Mouse (Mus musculus) brain, adult 2 months (tissue): ENCODE measurements at regions not wholly inside any gene's neighbourhood (a gene's known extent, or its start where the extent isn't known, plus 50 kb on each side); places are given as distances from the start of the nearest gene placed in this dataset.

Experiments used
- DNase-seq: peaks from one replicate; pipeline ENCODE4 v3.0.0; 2011; ENCODE audit warnings: low read depth, low spot score

- no peak for DNase-seq
These were observed 97.7 kb downstream of the Rplp1 start for GRCm38 (mm10) chr9:61816589-61817179.

- no peak for DNase-seq
These were observed 98.3 kb downstream of the Rplp1 start for GRCm38 (mm10) chr9:61815995-61816394.

- DNase-seq: no peak
These were observed 101.1 kb downstream of the Rplp1 start for GRCm38 (mm10) chr9:61813291-61813690.

DNA sequence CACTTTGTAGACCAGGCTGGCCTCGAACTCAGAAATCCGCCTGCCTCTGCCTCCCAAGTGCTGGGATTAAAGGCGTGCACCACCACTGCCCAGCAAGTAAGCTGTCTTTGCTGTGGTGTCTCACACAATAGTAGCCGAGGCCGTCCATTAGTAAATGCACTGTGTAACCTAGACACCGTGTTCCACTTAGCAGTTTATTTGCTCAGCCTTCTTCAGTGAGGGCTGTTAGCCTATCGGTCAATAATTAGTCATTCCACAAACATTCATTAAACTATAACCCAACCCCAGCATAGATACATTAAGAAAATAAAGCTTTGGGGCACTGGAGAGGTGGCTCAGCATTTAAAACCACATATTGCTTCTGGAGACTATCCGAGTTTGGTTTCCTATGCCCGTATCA, 102.0 kb downstream of the Rplp1 start:
- no peak for DNase-seq

DNA sequence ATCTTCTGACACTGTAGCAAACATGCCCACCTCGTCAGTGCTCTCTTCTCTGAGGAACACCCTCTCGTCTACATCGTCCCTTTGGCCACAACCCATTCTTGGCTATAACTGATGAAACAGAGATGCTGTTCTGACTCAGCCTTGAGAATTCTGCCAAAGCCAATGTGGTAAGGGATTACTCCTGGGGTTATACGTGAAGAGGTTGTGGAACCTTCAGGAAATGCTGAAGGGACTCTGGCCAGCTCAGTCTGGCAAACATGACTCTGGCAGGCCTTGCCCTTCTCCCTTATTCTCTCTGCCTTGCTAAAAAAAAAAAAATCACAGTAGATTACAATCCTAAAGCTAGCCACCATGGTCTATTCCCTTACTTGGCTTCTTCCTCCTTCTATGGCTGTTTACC, 103.9 kb downstream of the Rplp1 start:
- DNase-seq: peak; percentile 55

- no peak for DNase-seq
These were observed 105.8 kb downstream of the Rplp1 start for GRCm38 (mm10) chr9:61808351-61809225.

DNA sequence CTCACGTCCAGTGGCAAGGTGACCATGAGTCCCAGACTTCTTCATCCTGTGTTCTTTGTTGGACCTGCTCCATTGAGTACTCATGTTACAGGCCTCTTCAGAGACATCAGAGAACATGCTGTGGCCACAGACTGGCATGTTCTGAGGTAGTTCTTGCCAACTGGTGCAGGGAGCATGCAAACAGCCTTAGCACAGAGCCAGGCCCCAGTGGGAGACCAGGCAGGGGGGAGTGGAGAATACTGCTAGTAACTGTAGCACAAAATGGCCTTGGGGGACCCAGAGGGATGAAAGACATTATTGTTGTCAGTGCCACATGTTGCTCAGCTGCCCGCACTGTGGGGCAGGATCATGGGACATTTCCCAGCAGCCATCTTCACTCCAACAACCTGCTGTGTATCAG, 108.4 kb downstream of the Rplp1 start:
- DNase-seq: no peak

DNA sequence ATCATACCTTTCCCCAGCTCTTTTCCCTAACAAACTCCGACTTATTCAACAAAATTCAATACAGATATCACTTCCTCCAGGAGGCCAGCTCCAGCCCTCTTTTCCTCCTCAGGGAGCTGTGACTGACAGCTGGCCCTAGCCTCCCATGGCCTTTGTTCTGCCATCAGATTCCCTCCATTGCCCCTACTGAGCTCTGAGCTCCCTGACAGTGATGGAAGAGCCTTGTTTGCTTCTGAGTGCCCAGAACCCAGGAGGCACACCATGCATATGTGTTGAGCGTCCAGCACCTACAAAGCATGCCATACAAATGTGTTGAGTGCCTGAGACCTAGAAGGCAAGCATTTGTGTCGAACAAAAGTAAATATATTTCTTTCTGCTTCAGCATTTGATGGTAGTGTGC, 110.8 kb downstream of the Rplp1 start:
- DNase-seq: no peak

DNA sequence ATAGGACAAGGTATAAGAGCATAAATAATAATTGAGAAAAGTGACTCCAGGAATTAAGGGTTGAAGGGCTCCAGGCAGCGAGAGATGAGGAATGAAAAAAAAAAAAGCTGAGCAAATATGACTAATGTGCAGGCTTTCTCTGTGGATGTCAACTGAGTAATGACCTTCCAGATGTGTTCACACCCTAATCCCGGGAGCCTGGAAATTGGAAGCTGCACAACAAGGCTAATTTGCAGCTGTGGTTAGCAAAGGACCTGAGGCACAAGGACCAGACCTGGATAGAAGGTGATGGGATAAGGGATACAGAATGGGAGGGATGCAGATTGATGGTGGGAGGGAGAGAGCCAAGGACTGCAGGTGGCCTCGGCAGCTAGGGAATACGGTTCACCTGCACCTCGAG, 111.6 kb downstream of the Rplp1 start:
- DNase-seq: no peak

DNA sequence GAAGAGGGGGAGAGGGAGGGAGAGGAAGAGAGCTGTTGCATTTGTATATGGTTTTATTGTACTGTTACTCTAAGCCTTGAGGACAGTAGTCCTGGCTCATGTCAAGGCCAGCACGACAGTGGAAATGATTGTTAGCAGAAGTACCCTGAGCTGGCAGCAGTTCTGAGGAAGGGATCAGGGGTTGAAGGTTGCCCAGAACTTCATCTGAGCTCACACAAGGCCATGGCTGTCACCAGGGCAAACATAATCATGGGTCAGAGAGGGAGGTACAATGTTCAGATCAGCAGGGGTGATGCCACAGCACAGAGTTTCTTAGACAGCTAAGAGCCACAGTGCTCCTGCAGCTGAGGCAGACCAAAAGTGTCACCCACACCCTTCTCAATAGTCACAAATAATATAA, 114.8 kb downstream of the Rplp1 start:
- DNase-seq: no peak

GRCm38 (mm10) chr9:61795910-61796309, 118.4 kb downstream of the Rplp1 start:
- no peak for DNase-seq

DNA sequence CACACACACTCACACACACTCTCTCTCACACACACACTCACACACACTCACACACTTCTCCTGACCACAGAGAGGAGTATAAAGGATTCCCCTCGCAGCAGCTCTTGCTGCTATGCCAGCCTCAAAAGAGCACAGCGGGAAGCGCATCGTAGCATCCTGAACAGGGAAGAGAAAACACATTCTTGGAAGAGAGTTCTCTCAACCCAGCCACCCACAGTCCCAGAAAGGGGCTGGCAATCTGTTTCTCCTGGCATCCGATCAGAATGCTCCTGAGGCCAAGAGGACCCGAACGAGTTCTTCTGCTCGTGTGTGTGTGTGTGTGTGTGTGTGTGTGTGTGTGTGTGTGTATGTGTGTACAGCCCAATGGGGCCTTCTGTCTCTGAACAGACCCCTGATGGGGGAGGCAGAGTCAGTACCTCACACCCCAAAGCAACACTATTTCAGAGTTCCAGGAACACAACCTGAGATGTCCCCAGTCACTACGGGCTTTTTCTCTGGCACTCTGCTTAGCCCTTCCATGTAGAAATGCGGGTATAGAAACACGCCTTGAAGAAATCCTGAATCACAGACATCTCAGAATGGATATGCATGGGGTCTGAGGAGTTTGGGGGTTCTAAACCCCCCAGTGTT, 122.8 kb downstream of the Rplp1 start:
- DNase-seq: peak; percentile 96

DNA sequence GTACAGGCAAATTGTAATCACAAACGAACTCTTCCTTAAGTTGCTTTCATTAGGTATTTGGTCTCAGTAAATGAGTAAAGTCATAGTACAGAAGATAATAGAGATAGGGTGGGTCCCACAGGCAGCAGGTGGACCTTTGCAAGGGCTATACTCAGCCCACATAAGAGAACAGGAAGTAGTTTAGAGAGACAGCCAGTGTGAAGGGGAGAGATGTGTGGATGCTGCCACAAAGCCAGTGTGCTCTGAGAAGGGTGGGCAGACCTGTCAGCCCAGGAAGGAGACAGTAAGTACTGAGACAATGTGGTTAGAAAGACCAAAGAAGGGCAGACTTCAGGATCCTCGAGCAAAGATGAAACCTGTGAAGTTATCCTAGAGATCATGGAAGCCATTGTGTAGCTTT, 123.5 kb downstream of the Rplp1 start:
- DNase-seq: no peak

GRCm38 (mm10) chr9:61789066-61789897, 125.1 kb downstream of the Rplp1 start:
- peak; percentile 36 for DNase-seq

- no peak for DNase-seq
These were observed 132.9 kb downstream of the Rplp1 start for GRCm38 (mm10) chr9:61781469-61781868.

GRCm38 (mm10) chr9:61780186-61780939, 134.0 kb downstream of the Rplp1 start:
- DNase-seq: peak; percentile 96

GRCm38 (mm10) chr9:61779165-61779564, 135.2 kb downstream of the Rplp1 start:
- DNase-seq: no peak

- DNase-seq: no peak
These were observed 137.9 kb downstream of the Rplp1 start for GRCm38 (mm10) chr9:61776446-61776845.

- DNase-seq: no peak
These were observed 144.0 kb downstream of the Rplp1 start for GRCm38 (mm10) chr9:61770207-61770955.

DNA sequence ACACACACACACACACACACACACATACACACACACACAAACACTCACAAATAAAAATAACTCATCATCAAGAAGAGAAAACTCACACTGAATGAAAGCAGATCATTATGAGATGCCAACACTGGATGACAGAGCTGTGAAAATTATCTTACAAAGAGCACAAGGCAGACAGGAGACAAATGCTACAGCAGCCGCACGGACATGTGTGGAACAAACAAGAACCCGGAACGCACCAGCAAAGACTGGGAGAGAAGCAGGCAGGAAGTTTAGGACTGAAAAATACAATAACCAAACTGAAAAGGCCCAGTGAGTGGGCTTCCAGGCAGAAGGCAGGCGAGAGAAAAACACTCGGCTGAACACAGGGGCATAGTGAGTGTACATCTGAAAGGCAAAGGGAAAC, 148.2 kb downstream of the Rplp1 start:
- DNase-seq: peak; percentile 35
